Mouse (Mus musculus) heart, postnatal 0 days (tissue): ENCODE measurements around the gene Plppr1.

Experiments
- CTCF ChIP-seq: IDR thresholded peaks from 2 replicates; pipeline ENCODE4 v1.5.1; 2016; ENCODE audit warnings: antibody characterized with exemption, control low read depth, low read depth
- EP300 ChIP-seq: IDR thresholded peaks from 2 replicates; pipeline ENCODE4 v1.6.1; 2016; ENCODE audit warnings: antibody characterized with exemption, low read depth

DNA sequence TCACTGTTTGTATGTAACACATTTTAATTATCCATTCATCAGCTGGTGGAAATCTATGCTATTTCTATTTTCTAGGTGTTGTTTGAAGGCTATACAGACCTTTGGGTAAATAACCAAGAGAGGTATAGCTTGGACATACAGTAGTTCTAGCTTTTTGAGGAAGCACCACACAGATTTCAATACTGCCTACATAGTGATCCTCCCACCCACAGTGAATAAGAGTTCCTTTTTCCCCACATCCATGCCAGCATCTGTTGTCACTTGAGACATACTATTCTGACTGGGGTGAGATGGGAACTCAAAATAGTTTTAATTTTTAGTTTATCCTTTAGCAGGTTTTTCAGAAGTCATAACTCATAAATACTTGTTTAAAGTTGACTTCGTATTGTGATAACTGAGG is 151.4 kb downstream of the Plppr1 start:
- TF ChIP-seq CTCF (no peak), EP300 (no peak)
